Mouse (Mus musculus) intestine, postnatal 0 days (tissue): ENCODE results near the gene Unc80. TPM values are rescaled to one million over a fixed set of nuclear protein-coding genes. Genes with fewer than 3 reads are reported as not detected.

Experiments used
- ATAC-seq: fragments of 200-750 bp; cut with Nextera tagmentation; 2 replicates; pipeline ENCODE4 v1.8.0; 2017; ENCODE audit warnings: mild to moderate bottlenecking, moderate TSS enrichment, moderate library complexity
- H3K27ac ChIP-seq: fragments of 300-500 bp; sonication (generic); 2 replicates; pipeline ENCODE4 v1.5.1; 2014; ENCODE audit warnings: mild to moderate bottlenecking, low read depth, low read length, moderate library complexity
- H3K27me3 ChIP-seq: fragments of 300-500 bp; sonication (generic); replicated peaks from 2 replicates; pipeline ENCODE4 v1.6.1; 2014; ENCODE audit warnings: low read length, mixed read lengths; ENCODE audit not compliant: control insufficient read depth, insufficient read depth
- H3K36me3 ChIP-seq: fragments of 300-500 bp; sonication (generic); 2 replicates; pipeline ENCODE4 v1.6.1; 2014; ENCODE audit warnings: mild to moderate bottlenecking, moderate library complexity; ENCODE audit not compliant: control insufficient read depth, insufficient read depth
- H3K4me1 ChIP-seq: fragments of 300-500 bp; sonication (generic); replicated peaks from 2 replicates; pipeline ENCODE4 v1.6.1; 2014; ENCODE audit warnings: antibody characterized with exemption, low read length, mixed read lengths; ENCODE audit not compliant: control insufficient read depth, insufficient read depth
- H3K4me2 ChIP-seq: fragments of 300-500 bp; sonication (generic); replicated peaks from 2 replicates; pipeline ENCODE4 v1.6.1; 2014; ENCODE audit warnings: low read depth, mild to moderate bottlenecking, moderate library complexity
- H3K4me3 ChIP-seq: fragments of 300-500 bp; sonication (generic); 2 replicates; pipeline ENCODE4 v1.5.1; 2014; ENCODE audit warnings: low read depth, low read length
- H3K9ac ChIP-seq: fragments of 300-500 bp; sonication (generic); 2 replicates; pipeline ENCODE4 v1.6.1; 2014; ENCODE audit warnings: mild to moderate bottlenecking, low read depth, low read length
- H3K9me3 ChIP-seq: fragments of 300-500 bp; sonication (generic); 2 replicates; pipeline ENCODE4 v1.6.1; 2016; ENCODE audit warnings: mixed run types; ENCODE audit not compliant: control insufficient read depth
- CTCF ChIP-seq: sonication (generic); IDR thresholded peaks from 2 replicates; pipeline ENCODE4 v1.5.1; 2016; ENCODE audit warnings: low read depth, mild to moderate bottlenecking, control low read depth, antibody characterized with exemption, moderate library complexity
- WGBS: fragments of 180-500 bp; shearing (Covaris S2); extraction: QIAGEN DNeasy Blood & Tissue Kit; methylation state at CpG from one replicate; pipeline ENCODE4 v1.1.7; 2014; 5-methylcytosine and 5-hydroxymethylcytosine counted together
- polyA plus RNA-seq: library from polyadenylated mRNA; unstranded; fragments of >200 nt; fragmentation: Nextera tagmentation; extraction: Ambion mirVana; gene quantifications from 2 replicates; pipeline ENCODE4 v1.2.1, GENCODE M21; 2015

The Unc80 gene
- polyA plus RNA-seq, 1 experiment from 2014 or later = 0.39 TPM

GRCm38 (mm10) chr1:66449471-66449870 lies 18.7 kb upstream of the Unc80 start:
- H3K27me3 ChIP-seq = no peaks in the 10 kb centered on the region
- no peak for TF ChIP-seq CTCF
- H3K36me3 ChIP-seq = no peaks in the 10 kb centered on the region
- WGBS = 70% methylated on average over 2 of the region's 2 CpGs
- H3K4me3 ChIP-seq = no peak overlapping the region
- no peak overlapping the region for H3K9ac ChIP-seq
- ATAC-seq = no peak
- no peak overlapping the region for H3K4me2 ChIP-seq
- no peaks in the 10 kb centered on the region for H3K9me3 ChIP-seq
- H3K27ac ChIP-seq = no peak overlapping the region
- H3K4me1 ChIP-seq = no peaks in the 10 kb centered on the region

DNA sequence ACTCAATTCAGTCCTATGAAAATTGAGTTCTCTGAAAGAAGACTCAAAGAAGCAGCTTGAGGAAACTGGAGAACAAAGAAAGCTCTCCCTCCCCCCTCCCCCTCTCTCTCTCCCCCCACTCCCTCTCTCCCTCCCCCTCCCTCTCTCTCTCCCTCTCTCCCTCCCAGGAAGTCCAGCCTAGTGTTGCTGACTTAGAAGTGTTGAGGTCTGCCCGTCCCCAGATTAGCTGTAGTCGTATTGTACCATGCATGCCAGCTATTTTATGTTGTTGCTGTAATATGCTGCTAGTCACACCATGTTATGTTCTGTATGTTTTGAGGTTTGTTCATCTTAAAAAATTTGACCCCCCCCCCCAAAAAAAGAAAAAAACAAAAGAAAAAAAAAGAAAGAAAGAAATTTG lies 11.6 kb upstream of the Unc80 start:
- Histone ChIP-seq H3K36me3 (no peaks in the 10 kb centered on the region), H3K27ac (no peak overlapping the region), H3K4me3 (no peak overlapping the region), H3K9me3 (no peaks in the 10 kb centered on the region), H3K27me3 (no peaks in the 10 kb centered on the region), H3K9ac (no peak overlapping the region), H3K4me1 (no peaks in the 10 kb centered on the region), H3K4me2 (no peak overlapping the region)
- ATAC-seq = no peak
- WGBS = 32% methylated on average over 2 of the region's 2 CpGs
- no peak for TF ChIP-seq CTCF

- H3K27me3 ChIP-seq = no peaks in the 10 kb centered on the region
- H3K27ac ChIP-seq = no peak overlapping the region
- 72% methylated on average over 3 of the region's 3 CpGs for WGBS
- no peak for TF ChIP-seq CTCF
- ATAC-seq = no peak
- no peak overlapping the region for H3K9ac ChIP-seq
- H3K9me3 ChIP-seq = no peaks in the 10 kb centered on the region
- H3K4me1 ChIP-seq = no peaks in the 10 kb centered on the region
- no peak overlapping the region for H3K4me3 ChIP-seq
- no peaks in the 10 kb centered on the region for H3K36me3 ChIP-seq
- H3K4me2 ChIP-seq = no peak overlapping the region
These were observed 10.4 kb upstream of the Unc80 start for GRCm38 (mm10) chr1:66457747-66458146.

GRCm38 (mm10) chr1:66459394-66459793 lies 8.8 kb upstream of the Unc80 start:
- WGBS = 66% methylated on average over 3 of the region's 3 CpGs
- Histone ChIP-seq H3K4me2 (no peak overlapping the region), H3K27me3 (no peaks in the 10 kb centered on the region), H3K4me1 (no peaks in the 10 kb centered on the region), H3K9ac (no peak overlapping the region), H3K4me3 (no peak overlapping the region), H3K27ac (no peak overlapping the region), H3K9me3 (no peaks in the 10 kb centered on the region), H3K36me3 (no peaks in the 10 kb centered on the region)
- TF ChIP-seq CTCF = no peak
- no peak for ATAC-seq

DNA sequence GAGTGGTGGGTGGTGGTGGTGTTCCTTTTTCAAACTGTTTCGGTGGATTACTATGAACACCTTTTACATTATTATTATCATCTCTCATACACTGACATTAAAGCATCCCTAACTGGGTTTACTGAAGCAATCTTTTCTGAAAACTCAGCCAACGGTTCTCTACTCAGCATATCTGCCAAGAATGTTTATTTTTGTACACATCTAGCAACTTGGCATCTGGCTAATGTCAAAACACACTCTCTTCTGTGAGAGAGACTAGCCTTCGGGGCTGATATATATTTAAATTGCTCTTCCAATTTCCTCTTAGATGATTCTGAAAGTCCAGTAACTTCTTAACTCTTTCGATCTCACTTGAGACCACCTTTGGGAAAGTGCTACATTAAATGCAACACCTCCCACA lies 7.3 kb upstream of the Unc80 start:
- WGBS = 58% methylated on average over 4 of the region's 4 CpGs
- no peaks in the 10 kb centered on the region for H3K27me3 ChIP-seq
- no peak overlapping the region for H3K4me3 ChIP-seq
- H3K36me3 ChIP-seq = no peaks in the 10 kb centered on the region
- H3K9me3 ChIP-seq = no peaks in the 10 kb centered on the region
- H3K9ac ChIP-seq = no peak overlapping the region
- H3K4me2 ChIP-seq = no peak overlapping the region
- ATAC-seq = no peak
- H3K4me1 ChIP-seq = no peaks in the 10 kb centered on the region
- no peak for TF ChIP-seq CTCF
- H3K27ac ChIP-seq = no peak overlapping the region

GRCm38 (mm10) chr1:66468704-66469020 lies 495 bp downstream of the Unc80 start:
- no peaks in the 10 kb centered on the region for H3K9me3 ChIP-seq
- H3K36me3 ChIP-seq = no peaks in the 10 kb centered on the region
- no peak overlapping the region for H3K9ac ChIP-seq
- TF ChIP-seq CTCF = no peak
- peaks cover 11% of the 10 kb centered on the region for H3K27me3 ChIP-seq
- no peaks in the 10 kb centered on the region for H3K4me1 ChIP-seq
- no peak overlapping the region for H3K27ac ChIP-seq
- H3K4me3 ChIP-seq = no peak overlapping the region
- WGBS = 18% methylated on average over 3 of the region's 3 CpGs
- ATAC-seq = no peak
- no peak overlapping the region for H3K4me2 ChIP-seq

GRCm38 (mm10) chr1:66482751-66483150 lies 14.6 kb downstream of the Unc80 start:
- Histone ChIP-seq H3K4me2 (no peak overlapping the region), H3K4me3 (no peak overlapping the region), H3K4me1 (no peaks in the 10 kb centered on the region), H3K36me3 (no peaks in the 10 kb centered on the region), H3K9ac (no peak overlapping the region), H3K27me3 (no peaks in the 10 kb centered on the region), H3K9me3 (no peaks in the 10 kb centered on the region), H3K27ac (no peak overlapping the region)
- TF ChIP-seq CTCF = no peak
- 86% methylated on average over 3 of the region's 3 CpGs for WGBS
- no peak for ATAC-seq
